Mouse (Mus musculus) forebrain, postnatal 0 days (tissue): ENCODE data around the gene Miip. TPM values are rescaled to one million over a fixed set of nuclear protein-coding genes. Genes with fewer than 3 reads are reported as not detected.
"Not testable (repeated sequence)": the region's sequence is repeated elsewhere in the genome, so short reads cannot be mapped to it uniquely, and the experiment has no call there.

Source experiments
- ATAC-seq: fragments of 200-750 bp; cut with Nextera tagmentation; 2 replicates; pipeline ENCODE4 v1.8.0; 2017; ENCODE audit warnings: mild to moderate bottlenecking, moderate library complexity
- DNase-seq: peaks from one replicate; pipeline ENCODE4 v3.0.0-alpha.2; 2015
- H3K27ac ChIP-seq: fragments of 300-500 bp; sonication (generic); 2 replicates; pipeline ENCODE4 v1.5.1; 2014; ENCODE audit warnings: low read depth, mild to moderate bottlenecking, antibody characterized with exemption, low read length, moderate library complexity, mixed read lengths
- H3K27me3 ChIP-seq: fragments of 300-500 bp; sonication (generic); 2 replicates; pipeline ENCODE4 v1.6.1; 2014; ENCODE audit warnings: mild to moderate bottlenecking, low read length, mixed read lengths; ENCODE audit not compliant: insufficient read depth
- H3K36me3 ChIP-seq: fragments of 300-500 bp; sonication (generic); 2 replicates; pipeline ENCODE4 v1.6.1; 2014; ENCODE audit warnings: mild to moderate bottlenecking, moderate library complexity; ENCODE audit not compliant: insufficient read depth
- H3K4me1 ChIP-seq: fragments of 300-500 bp; sonication (generic); 2 replicates; pipeline ENCODE4 v1.6.1; 2014; ENCODE audit warnings: antibody characterized with exemption; ENCODE audit not compliant: insufficient read depth
- H3K4me2 ChIP-seq: fragments of 300-500 bp; sonication (generic); 2 replicates; pipeline ENCODE4 v1.6.1; 2014; ENCODE audit warnings: low read depth, mild to moderate bottlenecking, moderate library complexity
- H3K4me3 ChIP-seq: fragments of 300-500 bp; sonication (generic); 2 replicates; pipeline ENCODE4 v1.5.1; 2014; ENCODE audit warnings: low read depth, low read length, mixed read lengths
- H3K9ac ChIP-seq: fragments of 300-500 bp; sonication (generic); 2 replicates; pipeline ENCODE4 v1.6.1; 2014; ENCODE audit warnings: mild to moderate bottlenecking
- H3K9me3 ChIP-seq: fragments of 300-500 bp; sonication (generic); 2 replicates; pipeline ENCODE4 v1.6.1; 2016; ENCODE audit warnings: low read length
- CTCF ChIP-seq: sonication (generic); IDR thresholded peaks from 2 replicates; pipeline ENCODE4 v1.5.1; 2016; ENCODE audit warnings: antibody characterized with exemption, control low read depth, low read depth
- WGBS: fragments of 180-500 bp; shearing (Covaris S2); extraction: QIAGEN DNeasy Blood & Tissue Kit; methylation state at CpG from one replicate; pipeline ENCODE4 v1.1.7; 2014; 5-methylcytosine and 5-hydroxymethylcytosine counted together
- polyA plus RNA-seq: library from polyadenylated mRNA; unstranded; fragments of >200 nt; fragmentation: Nextera tagmentation; extraction: Ambion mirVana; gene quantifications from 2 replicates; pipeline ENCODE4 v1.2.1, GENCODE M21; 2015
- total RNA-seq: library from RNA; depleted of rRNA; stranded (reverse); fragments of >200 nt; gene quantifications from 2 replicates; pipeline ENCODE4 v1.2.3, GENCODE M21; 2014

Miip gene
- total and polyA plus RNA-seq, 2 experiments from 2014 or later = 31.7 to 35.7 TPM

- Histone ChIP-seq H3K27ac (no peak overlapping the region), H3K9me3 (no peaks in the 10 kb centered on the region), H3K4me1 (no peaks in the 10 kb centered on the region), H3K27me3 (no peaks in the 10 kb centered on the region), H3K9ac (no peak overlapping the region), H3K4me3 (no peak overlapping the region), H3K4me2 (no peak overlapping the region), H3K36me3 (peaks cover 80% of the 10 kb centered on the region)
- 93% methylated on average over 4 of the region's 4 CpGs for WGBS
- DNase-seq = no peak
- no peak for TF ChIP-seq CTCF
- ATAC-seq = no peak
Observed at GRCm38 (mm10) chr4:147875852-147876575, 7.4 kb upstream of the Miip start.

GRCm38 (mm10) chr4:147869238-147869637 lies 622 bp upstream of the Miip start:
- no peak for DNase-seq
- no peak for TF ChIP-seq CTCF
- WGBS = 21% methylated on average over 5 of the region's 5 CpGs
- Histone ChIP-seq H3K27ac (no peak overlapping the region), H3K27me3 (no peaks in the 10 kb centered on the region), H3K4me2 (peak overlapping the region; percentile 80), H3K9me3 (no peaks in the 10 kb centered on the region), H3K4me1 (peaks cover 11% of the 10 kb centered on the region), H3K9ac (peak overlapping the region; percentile 49), H3K4me3 (peak overlapping the region; percentile 74), H3K36me3 (peaks cover 30% of the 10 kb centered on the region)
- no peak for ATAC-seq

GRCm38 (mm10) chr4:147867563-147868449 lies 810 bp downstream of the Miip start:
- H3K4me2 ChIP-seq = peak overlapping the region; percentile 80
- H3K9me3 ChIP-seq = no peaks in the 10 kb centered on the region
- peaks cover 16% of the 10 kb centered on the region for H3K36me3 ChIP-seq
- no peak; the same call in 1 of the 2 replicates for TF ChIP-seq CTCF
- 10% methylated on average over 22 of the region's 22 CpGs for whole genome bisulfite sequencing
- ATAC-seq = peak; percentile 56
- H3K27ac ChIP-seq = peak overlapping the region; percentile 77
- peaks cover 11% of the 10 kb centered on the region for H3K4me1 ChIP-seq
- DNase-seq = no peak
- H3K4me3 ChIP-seq = peak overlapping the region; percentile 74
- peak overlapping the region; percentile 63 for H3K9ac ChIP-seq
- H3K27me3 ChIP-seq = no peaks in the 10 kb centered on the region

- H3K4me3 ChIP-seq, H3K27me3 ChIP-seq, DNase-seq, H3K9me3 ChIP-seq, H3K4me2 ChIP-seq, H3K9ac ChIP-seq, H3K27ac ChIP-seq, ATAC-seq: not testable (repeated sequence)
- WGBS = 50% methylated on average over 3 of the region's 3 CpGs
- Histone ChIP-seq H3K4me1 (peaks cover 11% of the 10 kb centered on the region), H3K36me3 (peaks cover 19% of the 10 kb centered on the region)
Observed at GRCm38 (mm10) chr4:147866793-147867192, 1.8 kb downstream of the Miip start.

- Histone ChIP-seq H3K4me2 (no peak overlapping the region), H3K4me1 (peaks cover 11% of the 10 kb centered on the region), H3K36me3 (peaks cover 26% of the 10 kb centered on the region), H3K27ac (no peak overlapping the region), H3K4me3 (no peak overlapping the region), H3K27me3 (no peaks in the 10 kb centered on the region), H3K9me3 (no peaks in the 10 kb centered on the region), H3K9ac (no peak overlapping the region)
- WGBS = 95% methylated on average over 9 of the region's 9 CpGs
- ATAC-seq = no peak
- DNase-seq = no peak
- TF ChIP-seq CTCF = no peak
Observed at GRCm38 (mm10) chr4:147866056-147866455, 2.6 kb downstream of the Miip start.

GRCm38 (mm10) chr4:147865651-147866050 lies 3.0 kb downstream of the Miip start:
- H3K36me3 ChIP-seq = peaks cover 31% of the 10 kb centered on the region
- no peak for TF ChIP-seq CTCF
- no peak for DNase-seq
- no peak overlapping the region for H3K4me3 ChIP-seq
- H3K4me1 ChIP-seq = peaks cover 11% of the 10 kb centered on the region
- ATAC-seq = no peak
- no peak overlapping the region for H3K27ac ChIP-seq
- no peaks in the 10 kb centered on the region for H3K9me3 ChIP-seq
- H3K4me2 ChIP-seq = no peak overlapping the region
- WGBS = 95% methylated on average over 6 of the region's 6 CpGs
- no peaks in the 10 kb centered on the region for H3K27me3 ChIP-seq
- no peak overlapping the region for H3K9ac ChIP-seq

GRCm38 (mm10) chr4:147862051-147862450 lies 6.6 kb downstream of the Miip start:
- Histone ChIP-seq H3K4me1 (no peaks in the 10 kb centered on the region), H3K9me3 (no peaks in the 10 kb centered on the region), H3K36me3 (peaks cover 31% of the 10 kb centered on the region), H3K4me2 (no peak overlapping the region), H3K27ac (no peak overlapping the region), H3K4me3 (no peak overlapping the region), H3K27me3 (no peaks in the 10 kb centered on the region), H3K9ac (no peak overlapping the region)
- no peak for TF ChIP-seq CTCF
- 93% methylated on average over 3 of the region's 3 CpGs for WGBS
- DNase-seq = no peak
- no peak for ATAC-seq
